Mouse (Mus musculus) G1E (cell line): ENCODE data around the gene Amz1.

ENCODE experiments used
- CTCF ChIP-seq: IDR thresholded peaks from 2 replicates; pipeline ENCODE4 v1.5.1; 2012; ENCODE audit warnings: low read depth, low read length, inconsistent platforms, mixed read lengths
- TAL1 ChIP-seq: conservative IDR thresholded peaks from 2 replicates; pipeline ENCODE4 v1.6.1; 2012; ENCODE audit warnings: low read depth, low read length, inconsistent platforms, mixed read lengths

GRCm38 (mm10) chr5:140702618-140703175 lies 21.2 kb upstream of the Amz1 start:
- no peak for TF ChIP-seq CTCF
- TF ChIP-seq TAL1 = no peak
